Mouse (Mus musculus) T-helper 1 cell (primary cell): ENCODE results near the gene Nfe2.
"Not testable (repeated sequence)": the region's sequence is repeated elsewhere in the genome, so short reads cannot be mapped to it uniquely, and the experiment has no call there.

Experiments
- in situ Hi-C: fragments of 300-600 bp; cut with MboI, MseI; formaldehyde crosslinking; loops from one replicate; pipeline ENCODE4 v1.15.1; 2025; ENCODE audit warnings: high pct_unique_total_duplicates

Nfe2 gene

DNA sequence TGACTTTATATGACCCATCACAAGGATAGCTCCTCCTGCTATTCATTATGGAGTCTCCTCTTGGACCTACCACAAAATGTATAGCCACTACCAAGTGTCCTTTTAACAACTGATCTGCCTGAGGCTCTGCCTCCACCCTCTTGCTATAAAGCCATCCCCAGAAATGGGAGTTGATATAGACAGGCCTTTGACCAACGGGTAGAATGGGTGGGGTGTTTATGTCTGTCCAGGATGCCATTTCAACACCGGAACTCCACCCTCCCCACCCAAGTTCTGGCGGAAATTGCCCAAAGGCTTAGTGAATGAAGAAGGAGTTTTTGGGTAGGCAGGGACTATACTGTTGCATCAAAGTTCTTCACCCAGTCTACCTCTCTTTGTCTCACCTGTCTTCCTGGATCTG is 5.5 kb downstream of the Nfe2 start:
- in situ Hi-C loops: loop anchor here (5.0 to 25.0 kb wide), 2 partner anchors 60 to 840 kb away; partner anchors contain the start of genes Gpr84 and Sp1

DNA sequence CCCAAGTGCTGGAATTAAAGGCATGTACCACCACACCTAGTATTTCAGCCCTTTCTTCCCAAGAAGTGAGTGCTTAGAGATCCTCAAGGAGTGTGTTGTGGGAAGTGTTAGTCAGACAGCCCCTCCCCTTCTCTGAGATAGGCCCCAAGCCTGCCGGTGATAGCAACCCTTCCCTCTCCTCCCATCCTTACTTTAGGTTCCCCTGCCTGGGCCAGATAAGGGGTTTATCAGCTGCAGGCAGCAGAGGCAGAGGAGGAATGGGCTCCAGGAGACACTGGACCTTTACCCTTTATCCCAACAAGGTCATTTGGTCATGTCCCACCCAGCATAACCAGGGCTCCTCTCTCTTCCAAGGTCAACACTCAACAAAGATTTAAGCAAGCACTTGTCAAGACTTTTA is 6.6 kb downstream of the Nfe2 start:
- in situ Hi-C loops: loop anchor here (5.0 to 25.0 kb wide), 2 partner anchors 61 to 839 kb away; partner anchors contain the start of genes Gpr84 and Sp1

DNA sequence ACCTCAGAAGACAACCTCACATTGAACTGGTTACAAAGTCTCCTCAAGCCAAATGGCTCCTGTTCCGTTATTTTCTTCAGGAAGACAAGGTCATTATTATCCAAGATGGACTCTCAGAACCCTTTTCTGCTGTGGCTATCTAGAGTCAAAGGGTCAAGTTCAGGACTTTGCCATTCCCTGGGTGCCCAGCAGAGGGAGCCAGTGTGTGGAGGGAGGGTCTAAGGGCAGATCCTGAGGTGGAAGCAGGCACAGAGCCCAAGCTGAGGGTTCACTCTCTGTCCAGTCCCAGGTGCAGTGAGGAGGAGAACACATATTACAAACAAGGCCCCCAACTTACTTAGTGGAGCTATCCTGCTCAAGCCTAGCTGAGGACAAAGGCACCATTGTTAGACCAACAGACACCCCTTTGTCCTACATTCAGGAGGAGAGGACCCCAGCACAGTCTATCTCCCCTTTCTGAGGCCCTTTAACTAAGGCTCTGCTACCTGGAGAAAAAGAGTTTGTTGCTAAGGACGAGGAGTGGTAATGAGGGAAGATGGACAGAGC is 7.9 kb downstream of the Nfe2 start:
- in situ Hi-C loops: loop anchor here (5.0 to 25.0 kb wide), 2 partner anchors 62 to 838 kb away; partner anchors contain the start of genes Gpr84 and Sp1

DNA sequence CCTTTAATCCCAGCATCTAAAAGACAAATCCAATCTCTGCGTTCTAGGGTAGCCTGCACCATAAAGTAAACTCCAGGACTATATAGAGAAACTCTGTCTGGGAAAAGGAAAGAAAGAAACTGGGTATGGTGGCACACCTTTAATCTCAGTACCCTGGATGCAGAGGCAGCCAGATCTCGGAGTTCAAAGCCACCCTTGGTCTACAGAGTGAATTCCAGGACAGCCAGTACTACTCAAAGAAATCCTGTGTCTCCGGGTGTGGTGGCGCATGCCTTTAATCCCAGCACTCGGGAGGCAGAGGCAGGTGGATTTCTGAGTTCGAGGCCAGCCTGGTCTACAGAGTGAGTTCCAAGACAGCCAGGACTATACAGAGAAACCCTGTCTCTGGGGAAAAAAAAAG is 8.7 kb downstream of the Nfe2 start:
- in situ Hi-C loops: not testable (repeated sequence)

- in situ Hi-C loops: no loop called here
Observed at GRCm38 (mm10) chr15:103248401-103249313, 9.5 kb downstream of the Nfe2 start.

DNA sequence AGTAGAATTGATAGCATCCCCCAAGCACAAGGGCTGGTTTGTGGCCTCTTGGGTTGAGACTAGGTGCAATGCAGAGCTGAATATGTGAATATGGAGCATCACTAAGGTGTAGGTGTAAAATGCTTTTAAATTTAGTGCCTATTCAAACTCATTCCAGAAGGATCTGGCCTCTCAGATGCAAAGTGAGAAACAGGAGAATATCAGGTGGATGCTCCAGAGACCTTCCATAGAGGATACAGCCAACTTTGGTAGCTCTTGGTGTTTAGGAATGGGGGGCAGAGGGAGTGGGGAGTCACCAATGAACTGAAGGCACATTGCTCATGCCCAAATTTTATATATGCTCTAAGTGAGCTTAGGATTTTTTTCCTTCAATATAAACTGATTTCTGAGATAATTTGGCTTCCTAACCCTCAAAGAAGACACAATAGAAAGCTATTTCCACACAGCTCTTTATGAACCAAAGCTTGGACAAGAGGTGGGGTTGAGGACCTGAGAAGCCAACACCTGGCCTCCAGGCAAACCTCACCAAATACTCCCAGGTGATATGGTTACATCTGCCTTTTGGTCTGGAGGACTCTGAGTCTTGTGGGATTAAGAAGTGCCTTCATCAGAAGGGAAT is 10.3 kb downstream of the Nfe2 start:
- in situ Hi-C loops: no loop called here

GRCm38 (mm10) chr15:103247078-103247781 is 11.0 kb downstream of the Nfe2 start:
- in situ Hi-C loops: no loop called here

DNA sequence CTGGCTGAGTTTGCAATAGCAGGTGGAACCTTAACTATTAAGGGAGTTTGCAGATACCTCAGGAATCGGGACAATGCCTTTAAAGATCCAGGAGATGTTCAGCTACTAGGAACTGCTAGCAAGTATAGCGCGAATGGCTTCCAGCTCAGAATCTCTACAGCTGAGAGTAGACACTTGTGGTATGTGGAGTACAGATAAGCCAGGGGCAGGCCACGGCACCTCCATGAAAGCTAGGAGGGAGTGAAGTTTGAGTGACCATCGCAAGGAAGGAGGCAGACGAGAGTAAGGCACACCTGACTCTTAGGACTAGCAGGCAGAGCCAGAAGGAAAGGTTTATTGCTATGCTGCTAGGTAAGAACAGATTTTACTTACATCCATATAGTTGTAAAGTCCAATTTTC is 12.6 kb downstream of the Nfe2 start:
- in situ Hi-C loops: no loop called here

DNA sequence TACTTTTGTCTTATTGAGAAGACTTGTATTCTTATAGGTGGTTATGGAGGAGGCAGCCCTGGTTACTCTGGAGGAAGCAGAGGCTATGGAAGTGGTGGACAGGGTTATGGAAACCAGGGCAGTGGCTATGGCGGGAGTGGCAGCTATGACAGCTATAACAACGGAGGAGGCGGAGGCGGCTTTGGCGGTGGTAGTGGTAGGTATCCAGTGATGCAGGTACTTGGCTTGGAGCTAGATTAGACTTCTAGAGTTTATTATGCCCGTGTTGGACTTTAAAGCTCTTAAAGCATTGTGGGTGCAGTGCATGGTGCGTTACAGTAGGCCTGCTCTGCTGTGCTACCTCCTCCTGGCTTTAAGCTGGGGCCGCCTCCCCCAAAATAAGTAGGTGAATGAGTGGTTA is 15.3 kb downstream of the Nfe2 start:
- in situ Hi-C loops: no loop called here

- in situ Hi-C loops: not testable (repeated sequence)
Observed at GRCm38 (mm10) chr15:103241071-103242018, 16.9 kb downstream of the Nfe2 start.

DNA sequence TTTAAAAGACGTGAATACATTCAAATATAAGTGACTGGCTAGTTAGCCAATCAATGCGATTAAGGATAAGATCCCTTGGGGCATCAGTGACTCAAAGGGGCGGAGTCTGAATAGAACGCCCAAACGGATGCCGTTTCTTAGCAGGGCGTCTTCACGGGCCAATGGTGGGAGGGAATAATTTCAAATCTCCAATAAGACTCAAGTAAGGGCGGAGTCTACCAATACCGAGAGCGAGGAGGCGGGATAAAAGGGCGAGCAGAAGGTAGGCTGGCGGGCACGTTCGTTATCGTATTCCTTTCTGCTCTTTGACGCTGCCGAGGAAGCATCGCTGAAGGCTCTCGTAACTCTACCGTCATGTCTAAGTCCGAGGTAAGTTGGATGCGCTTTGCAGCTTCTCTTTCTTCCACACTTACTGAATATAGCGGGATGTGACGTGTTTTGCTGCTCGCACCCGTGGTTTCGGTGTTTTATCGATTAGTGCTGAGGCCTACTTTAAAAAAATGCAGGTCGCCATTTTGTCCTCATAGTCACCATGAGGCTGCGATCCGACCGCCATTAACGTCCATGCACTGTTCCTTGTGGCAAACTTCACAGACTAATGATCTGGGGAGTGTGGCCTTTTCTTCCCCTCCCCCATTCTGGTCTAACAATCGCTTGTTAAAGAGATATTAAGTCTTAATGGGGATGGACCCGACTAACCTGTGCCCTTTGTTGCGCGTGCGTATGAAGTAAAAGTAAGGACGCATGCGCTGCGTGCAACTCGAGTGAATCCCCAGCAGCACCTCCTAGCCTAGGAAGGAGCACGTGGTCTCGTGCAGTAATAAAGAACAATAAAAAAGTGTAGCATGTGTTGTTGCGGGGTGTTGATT is 17.8 kb downstream of the Nfe2 start, which contains the start of gene Hnrnpa1:
Gene Hnrnpa1 (plus strand): TSS at position 273 of the 869 bp plus-strand sequence.
- in situ Hi-C loops: no loop called here

DNA sequence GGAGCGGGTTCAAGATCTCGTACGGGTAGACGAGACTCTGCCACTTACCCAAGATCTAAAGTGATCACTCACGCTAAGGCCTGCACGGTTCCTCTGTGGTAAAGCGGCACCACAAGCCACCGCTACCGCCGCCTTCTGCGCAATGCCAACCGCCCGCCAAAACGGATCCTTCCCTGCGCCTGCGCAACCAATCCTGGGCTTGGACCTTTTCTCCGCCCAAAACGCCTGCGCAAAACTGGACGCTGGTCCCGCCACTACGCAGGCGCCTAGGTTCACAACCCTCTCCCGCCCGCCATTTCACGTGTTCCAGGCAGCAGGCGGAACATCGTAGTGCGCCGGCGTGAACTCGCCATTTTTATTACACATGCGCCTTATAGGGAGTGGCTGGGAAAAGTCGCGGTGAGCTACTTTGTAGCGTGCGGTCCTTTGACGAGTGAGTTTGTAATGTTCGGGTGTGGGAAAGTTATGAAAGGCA is 18.5 kb downstream of the Nfe2 start, which contains the start of gene Cbx5:
Gene Cbx5 (minus strand): TSS at position 132 of the 475 bp plus-strand sequence.
- in situ Hi-C loops: no loop called here

DNA sequence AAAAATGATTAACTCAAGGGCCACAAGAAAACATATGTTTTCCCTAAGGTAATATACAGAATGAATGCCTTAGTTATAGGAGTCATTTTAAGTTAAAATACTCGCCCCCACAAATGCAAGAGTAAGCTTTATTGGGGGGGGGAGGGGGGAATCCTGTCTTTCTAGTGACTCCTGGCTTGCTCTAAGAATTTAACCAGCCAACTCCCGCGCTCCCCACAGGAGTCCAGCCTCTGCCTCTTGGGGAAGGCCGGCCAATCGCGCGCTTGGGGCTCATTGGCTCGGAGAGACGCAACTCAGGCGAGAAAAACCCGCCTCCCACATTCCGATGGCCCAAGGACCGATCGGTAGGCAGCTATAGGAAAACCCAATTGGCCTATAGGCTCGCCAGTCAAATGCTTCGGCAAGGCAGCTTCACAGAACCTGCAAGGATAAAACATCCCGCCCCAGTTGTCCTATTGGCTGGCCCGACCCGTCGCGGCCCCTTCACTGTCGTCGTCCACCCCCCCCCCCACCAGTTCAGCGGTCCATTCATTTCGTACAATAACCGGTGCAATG is 19.0 kb downstream of the Nfe2 start:
- in situ Hi-C loops: no loop called here

DNA sequence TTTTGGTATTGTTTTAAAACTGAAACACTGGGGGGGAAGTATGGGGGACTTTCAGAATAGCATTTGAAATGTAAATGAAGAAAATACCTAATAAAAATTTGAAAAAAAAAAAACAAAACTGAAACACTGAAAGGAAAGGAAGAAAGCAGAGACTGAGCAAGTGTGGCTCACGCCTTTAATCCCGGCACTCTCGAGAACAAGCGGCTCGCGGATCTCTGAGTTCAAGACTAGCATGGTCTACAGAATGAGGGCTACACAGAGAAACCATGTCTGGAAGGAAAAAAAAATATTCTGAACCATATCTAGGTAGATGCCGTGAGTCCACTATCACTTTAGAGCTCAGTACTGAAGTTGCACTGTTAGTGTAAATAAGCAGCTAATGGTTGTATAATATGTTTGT is 20.9 kb downstream of the Nfe2 start:
- in situ Hi-C loops: no loop called here

GRCm38 (mm10) chr15:103233119-103233518 is 25.1 kb downstream of the Nfe2 start:
- in situ Hi-C loops: no loop called here

DNA sequence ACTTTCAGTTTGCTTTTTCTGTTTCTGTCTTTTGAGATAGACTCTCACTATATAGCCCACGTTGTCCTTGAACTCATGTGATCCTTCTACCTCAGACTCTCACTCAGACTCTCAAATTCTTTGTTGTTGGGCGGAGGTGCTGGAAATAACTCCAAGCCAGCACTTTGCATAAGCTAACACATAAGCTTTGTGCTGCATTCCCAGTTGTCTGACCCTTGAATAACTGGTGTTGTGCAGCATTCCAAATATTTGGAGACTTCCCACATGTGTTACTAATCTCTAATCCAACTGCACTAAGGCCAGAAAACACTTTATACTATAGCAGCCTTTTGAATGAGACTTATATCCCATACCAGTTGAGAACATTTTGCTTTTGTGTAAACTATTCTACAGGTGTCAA is 29.3 kb downstream of the Nfe2 start:
- in situ Hi-C loops: no loop called here

- in situ Hi-C loops: no loop called here
Observed at GRCm38 (mm10) chr15:103227572-103227971, 30.6 kb downstream of the Nfe2 start.

GRCm38 (mm10) chr15:103227022-103227421 is 31.2 kb downstream of the Nfe2 start:
- in situ Hi-C loops: no loop called here

- in situ Hi-C loops: no loop called here
Observed at GRCm38 (mm10) chr15:103224161-103224560, 34.0 kb downstream of the Nfe2 start.
